In the genomic region with DNA sequence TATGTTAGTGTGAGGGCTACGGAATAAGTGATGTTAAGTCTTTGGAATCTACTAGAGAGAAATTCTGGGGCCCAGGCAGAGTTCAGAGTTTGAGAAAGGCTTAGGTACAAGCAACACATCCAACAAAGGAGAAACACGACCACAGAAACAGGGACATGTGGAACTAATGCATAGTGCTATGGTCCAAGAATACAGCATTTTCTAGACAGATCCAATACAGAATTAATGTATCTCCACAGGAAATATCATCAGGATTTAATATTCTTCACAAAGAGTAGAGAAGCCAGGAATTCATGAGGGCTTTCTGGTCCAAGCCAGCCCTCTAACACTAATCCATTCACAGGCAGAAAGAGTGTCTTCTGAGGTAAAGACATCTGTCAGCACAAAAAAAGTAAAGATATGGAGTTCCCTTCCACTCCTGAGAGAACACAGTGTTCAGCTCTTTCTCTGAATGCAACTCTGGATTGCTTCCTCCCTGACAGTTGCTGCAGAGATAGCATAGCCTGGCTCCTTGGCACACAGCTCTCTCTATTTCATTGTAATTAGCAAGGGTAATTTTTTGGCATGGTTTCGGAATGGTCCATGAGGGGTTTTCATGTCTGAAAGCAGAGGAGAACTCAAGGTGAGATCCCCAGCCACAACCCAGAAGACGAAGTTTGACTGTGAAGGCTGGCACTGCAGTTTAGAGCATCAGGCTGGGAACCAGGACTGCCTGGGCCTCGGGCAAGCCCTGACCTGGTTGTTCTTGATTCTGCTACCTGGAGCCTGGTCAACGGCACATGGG, we compare ENCODE assay signal across 15 mouse cellular contexts.
DNase-seq lines count a peak whose midpoint lies in the region; ATAC-seq and TF ChIP-seq lines count a peak whose summit lies in the region.
"Had no signal": no experiment of that assay in that cellular context is flagged by ENCODE, and none has a peak within 500 bp of the region (broad histone marks: within the 10 kb centered on the region; RNA-seq: fewer than 3 reads in every experiment).

No protein-coding gene starts in this region.

- 81% methylated on average over 6 of the region's 6 CpGs for whole genome bisulfite sequencing in forebrain, embryonic 14.5 days
- WGBS in forebrain, embryonic 11.5 days: 80% methylated on average over 6 of the region's 6 CpGs
- 81% methylated on average over 6 of the region's 6 CpGs for WGBS in intestine, embryonic 14.5 days
- 85% methylated on average over 6 of the region's 6 CpGs for WGBS in intestine, postnatal 0 days
- 65% methylated on average over 6 of the region's 6 CpGs for WGBS in neural tube, embryonic 15.5 days

- no peaks in the 10 kb centered on the region for H3K36me3 ChIP-seq in forebrain, embryonic 14.5 days (ENCODE audit: control insufficient read depth, insufficient read depth, low read length)
- H3K36me3 ChIP-seq in forebrain, embryonic 11.5 days (ENCODE audit: control insufficient read depth, insufficient read depth, low read length): no peaks in the 10 kb centered on the region
- no peaks in the 10 kb centered on the region for H3K36me3 ChIP-seq in intestine, embryonic 14.5 days (ENCODE audit: control insufficient read depth, insufficient read depth, low read length)
- H3K36me3 ChIP-seq in intestine, postnatal 0 days (ENCODE audit: control insufficient read depth, insufficient read depth): no peaks in the 10 kb centered on the region
- no peaks in the 10 kb centered on the region for H3K36me3 ChIP-seq in neural tube, embryonic 15.5 days
- H3K36me3 ChIP-seq: lung, embryonic 15.5 days had no signal

- peak; percentile 28 for DNase-seq in forebrain, embryonic 14.5 days (ENCODE audit: low spot score)
- no peak for DNase-seq in forebrain, embryonic 11.5 days (ENCODE audit: low spot score)
- DNase-seq in intestine, embryonic 14.5 days (ENCODE audit: low spot score): no peak
- DNase-seq in neural tube, embryonic 10.5 days (ENCODE audit: extremely low spot score, low spot score): no peak
- no peak for DNase-seq in embryo, embryonic 10 days (ENCODE audit: low spot score)
- DNase-seq in right cerebral cortex, postnatal 4 days: no peak
- DNase-seq: cerebellum, adult 11 months; kidney, adult 8-10 months; kidney, postnatal 25 days; thymus, adult 18-20 months had no signal

- H3K4me1 ChIP-seq in forebrain, embryonic 14.5 days (ENCODE audit: control insufficient read depth, insufficient read depth, low read length): no peaks in the 10 kb centered on the region
- H3K4me1 ChIP-seq in forebrain, embryonic 11.5 days (replicated peaks; ENCODE audit: control insufficient read depth, insufficient read depth, low read length): no peaks in the 10 kb centered on the region
- H3K4me1 ChIP-seq in intestine, embryonic 14.5 days (replicated peaks; ENCODE audit: control insufficient read depth, insufficient read depth, low read length): no peaks in the 10 kb centered on the region
- no peaks in the 10 kb centered on the region for H3K4me1 ChIP-seq in intestine, postnatal 0 days (replicated peaks; ENCODE audit: control insufficient read depth, insufficient read depth, low read length)
- peaks cover 10% of the 10 kb centered on the region; the same call in 1 of the 2 replicates for H3K4me1 ChIP-seq in neural tube, embryonic 15.5 days
- H3K4me1 ChIP-seq: lung, embryonic 15.5 days had no signal

- H3K4me2 ChIP-seq in forebrain, embryonic 14.5 days (ENCODE audit: low read length): no peak overlapping the region
- H3K4me2 ChIP-seq in forebrain, embryonic 11.5 days (ENCODE audit: low read depth, low read length, severe bottlenecking): no peak overlapping the region
- H3K4me2 ChIP-seq in intestine, embryonic 14.5 days (ENCODE audit: low read length): no peak overlapping the region
- no peak overlapping the region for H3K4me2 ChIP-seq in intestine, postnatal 0 days (replicated peaks; ENCODE audit: low read depth)
- H3K4me2 ChIP-seq in neural tube, embryonic 15.5 days: no peak overlapping the region
- H3K4me2 ChIP-seq: liver, embryonic 11.5 days; lung, embryonic 15.5 days had no signal

- no peak overlapping the region for H3K27ac ChIP-seq in forebrain, embryonic 14.5 days (ENCODE audit: low read depth, low read length)
- H3K27ac ChIP-seq in forebrain, embryonic 11.5 days (ENCODE audit: low read depth, low read length): no peak overlapping the region
- 0 out of 2 replicates have a peak overlapping the region, but pooled peaks have one; percentile 1 for H3K27ac ChIP-seq in intestine, embryonic 14.5 days (ENCODE audit: low read depth)
- no peak overlapping the region for H3K27ac ChIP-seq in intestine, postnatal 0 days (ENCODE audit: low read depth, low read length)
- H3K27ac ChIP-seq in neural tube, embryonic 15.5 days (replicated peaks): peak overlapping the region; percentile 28; the same call in 1 of the 2 replicates
- H3K27ac ChIP-seq: lung, embryonic 15.5 days had no signal

- no peaks in the 10 kb centered on the region for H3K9me3 ChIP-seq in forebrain, embryonic 14.5 days (replicated peaks; ENCODE audit: control insufficient read depth, low read length)
- no peaks in the 10 kb centered on the region for H3K9me3 ChIP-seq in forebrain, embryonic 11.5 days (ENCODE audit: control insufficient read depth, low read length)
- H3K9me3 ChIP-seq in intestine, embryonic 14.5 days (ENCODE audit: control insufficient read depth, low read length): no peaks in the 10 kb centered on the region
- H3K9me3 ChIP-seq in intestine, postnatal 0 days (ENCODE audit: control insufficient read depth): no peaks in the 10 kb centered on the region
- no peaks in the 10 kb centered on the region for H3K9me3 ChIP-seq in neural tube, embryonic 15.5 days (replicated peaks)
- H3K9me3 ChIP-seq: lung, embryonic 15.5 days had no signal

- H3K27me3 ChIP-seq in forebrain, embryonic 14.5 days (replicated peaks; ENCODE audit: control insufficient read depth, insufficient read depth, low read length): no peaks in the 10 kb centered on the region
- H3K27me3 ChIP-seq in forebrain, embryonic 11.5 days (ENCODE audit: control insufficient read depth, insufficient read depth, low read length): no peaks in the 10 kb centered on the region
- H3K27me3 ChIP-seq in intestine, embryonic 14.5 days (replicated peaks; ENCODE audit: control insufficient read depth, insufficient read depth, low read length): no peaks in the 10 kb centered on the region
- H3K27me3 ChIP-seq in intestine, postnatal 0 days (replicated peaks; ENCODE audit: control insufficient read depth, insufficient read depth, low read length): 0 out of 2 replicates have a peak, but pooled peaks cover 3% of the 10 kb centered on the region
- no peaks in the 10 kb centered on the region for H3K27me3 ChIP-seq in neural tube, embryonic 15.5 days (replicated peaks)
- H3K27me3 ChIP-seq: lung, embryonic 15.5 days had no signal

- H3K4me3 ChIP-seq in forebrain, embryonic 14.5 days (ENCODE audit: low read depth, low read length): no peak overlapping the region
- no peak overlapping the region for H3K4me3 ChIP-seq in forebrain, embryonic 11.5 days (ENCODE audit: low read depth, low read length)
- no peak overlapping the region for H3K4me3 ChIP-seq in intestine, embryonic 14.5 days (ENCODE audit: low read depth, low read length)
- no peak overlapping the region for H3K4me3 ChIP-seq in intestine, postnatal 0 days (ENCODE audit: low read depth, low read length)
- no peak overlapping the region for H3K4me3 ChIP-seq in neural tube, embryonic 15.5 days (replicated peaks)
- H3K4me3 ChIP-seq: lung, embryonic 15.5 days had no signal

- no peak for ATAC-seq in forebrain, embryonic 14.5 days
- ATAC-seq in forebrain, embryonic 11.5 days (replicated peaks; ENCODE audit: low FRiP score): no peak
- no peak for ATAC-seq in intestine, embryonic 14.5 days (replicated peaks; ENCODE audit: low FRiP score, low TSS enrichment, low read depth)
- ATAC-seq in intestine, postnatal 0 days: no peak
- no peak for ATAC-seq in neural tube, embryonic 15.5 days (ENCODE audit: low FRiP score)
- ATAC-seq: forebrain, embryonic 16.5 days had no signal

- TF ChIP-seq CTCF in intestine, postnatal 0 days (IDR thresholded peaks at IDR 0.05; ENCODE audit: low read depth): no peak

- H3K9ac ChIP-seq in forebrain, embryonic 14.5 days (ENCODE audit: low read length): no peak overlapping the region
- H3K9ac ChIP-seq in forebrain, embryonic 11.5 days (ENCODE audit: low read length): no peak overlapping the region
- H3K9ac ChIP-seq in intestine, embryonic 14.5 days (ENCODE audit: low read length): no peak overlapping the region
- no peak overlapping the region for H3K9ac ChIP-seq in intestine, postnatal 0 days (ENCODE audit: low read depth, low read length)
- no peak overlapping the region for H3K9ac ChIP-seq in neural tube, embryonic 15.5 days (replicated peaks)
- H3K9ac ChIP-seq: lung, embryonic 15.5 days had no signal

Comparison
In these comparisons a context has a peak if more than half of its experiments do, and no peak if none do; other contexts are left out.
1. H3K27ac ChIP-seq: peak in intestine, embryonic 14.5 days (single experiment) and neural tube, embryonic 15.5 days (single experiment); none in forebrain, embryonic 14.5 days (single experiment), forebrain, embryonic 11.5 days (single experiment) and intestine, postnatal 0 days (single experiment).